Mouse (Mus musculus) limb, embryonic 14.5 days (tissue): ENCODE measurements around the gene Zfp383. TPM values are rescaled to one million over a fixed set of nuclear protein-coding genes. Genes with fewer than 3 reads are reported as not detected.

Source experiments
- ATAC-seq: fragments of 200-750 bp; cut with Nextera tagmentation; 2 replicates; pipeline ENCODE4 v1.8.0; 2017; ENCODE audit warnings: low read depth, moderate number of reproducible peaks, moderate TSS enrichment; ENCODE audit not compliant: low FRiP score
- DNase-seq: peaks from one replicate; pipeline ENCODE4 v3.0.0-alpha.2; 2015; ENCODE audit warnings: low spot score
- H3K27ac ChIP-seq: fragments of 300-500 bp; sonication (generic); replicated peaks from 2 replicates; pipeline ENCODE4 v1.5.1; 2014; ENCODE audit warnings: low read depth, mild to moderate bottlenecking, low read length, moderate library complexity, mixed read lengths
- H3K27me3 ChIP-seq: fragments of 300-500 bp; sonication (generic); 2 replicates; pipeline ENCODE4 v1.6.1; 2014; ENCODE audit warnings: low read length, mixed read lengths; ENCODE audit not compliant: control insufficient read depth, insufficient read depth
- H3K36me3 ChIP-seq: fragments of 300-500 bp; sonication (generic); 2 replicates; pipeline ENCODE4 v1.6.1; 2014; ENCODE audit warnings: mild to moderate bottlenecking, low read length, moderate library complexity, mixed read lengths; ENCODE audit not compliant: control insufficient read depth, insufficient read depth
- H3K4me1 ChIP-seq: fragments of 300-500 bp; sonication (generic); 2 replicates; pipeline ENCODE4 v1.6.1; 2014; ENCODE audit warnings: antibody characterized with exemption, low read length, mixed read lengths; ENCODE audit not compliant: control insufficient read depth, insufficient read depth
- H3K4me2 ChIP-seq: fragments of 300-500 bp; sonication (generic); replicated peaks from 2 replicates; pipeline ENCODE4 v1.6.1; 2014; ENCODE audit warnings: low read depth, mild to moderate bottlenecking, low read length, moderate library complexity; ENCODE audit not compliant: severe bottlenecking
- H3K4me3 ChIP-seq: fragments of 300-500 bp; sonication (generic); replicated peaks from 2 replicates; pipeline ENCODE4 v1.5.1; 2014; ENCODE audit warnings: low read length
- H3K9ac ChIP-seq: fragments of 300-500 bp; sonication (generic); 2 replicates; pipeline ENCODE4 v1.6.1; 2014; ENCODE audit warnings: mild to moderate bottlenecking, low read depth, low read length, moderate library complexity; ENCODE audit not compliant: severe bottlenecking
- H3K9me3 ChIP-seq: fragments of 300-500 bp; sonication (generic); 2 replicates; pipeline ENCODE4 v1.6.1; 2016; ENCODE audit warnings: low read length; ENCODE audit not compliant: control insufficient read depth
- POLR2A ChIP-seq: fragments of 200-500 bp; IDR thresholded peaks from 2 replicates; pipeline ENCODE4 v1.8.0; 2012; ENCODE audit warnings: inconsistent platforms, mild to moderate bottlenecking, moderate library complexity, borderline replicate concordance; ENCODE audit not compliant: insufficient read depth, insufficient read length; ENCODE audit errors: extremely low read depth
- WGBS: fragments of 180-500 bp; shearing (Covaris S2); extraction: QIAGEN DNeasy Blood & Tissue Kit; methylation state at CpG from one replicate; pipeline ENCODE4 v1.1.7; 2014; 5-methylcytosine and 5-hydroxymethylcytosine counted together
- polyA plus RNA-seq, 2 experiments: library from polyadenylated mRNA; depleted of rRNA in 1 of 2; stranded (reverse) in 1 of 2; unstranded in 1 of 2; fragments of >200 nt; fragmentation: Nextera tagmentation in 1 of 2; extraction: Ambion mirVana in 1 of 2; gene quantifications; 2 replicates each; pipeline versions ENCODE4 v1.2.1 to v1.2.3; 2012 to 2014

Gene Zfp383
- polyA plus RNA-seq, 2 experiments: 9.5 to 13.9 TPM

DNA sequence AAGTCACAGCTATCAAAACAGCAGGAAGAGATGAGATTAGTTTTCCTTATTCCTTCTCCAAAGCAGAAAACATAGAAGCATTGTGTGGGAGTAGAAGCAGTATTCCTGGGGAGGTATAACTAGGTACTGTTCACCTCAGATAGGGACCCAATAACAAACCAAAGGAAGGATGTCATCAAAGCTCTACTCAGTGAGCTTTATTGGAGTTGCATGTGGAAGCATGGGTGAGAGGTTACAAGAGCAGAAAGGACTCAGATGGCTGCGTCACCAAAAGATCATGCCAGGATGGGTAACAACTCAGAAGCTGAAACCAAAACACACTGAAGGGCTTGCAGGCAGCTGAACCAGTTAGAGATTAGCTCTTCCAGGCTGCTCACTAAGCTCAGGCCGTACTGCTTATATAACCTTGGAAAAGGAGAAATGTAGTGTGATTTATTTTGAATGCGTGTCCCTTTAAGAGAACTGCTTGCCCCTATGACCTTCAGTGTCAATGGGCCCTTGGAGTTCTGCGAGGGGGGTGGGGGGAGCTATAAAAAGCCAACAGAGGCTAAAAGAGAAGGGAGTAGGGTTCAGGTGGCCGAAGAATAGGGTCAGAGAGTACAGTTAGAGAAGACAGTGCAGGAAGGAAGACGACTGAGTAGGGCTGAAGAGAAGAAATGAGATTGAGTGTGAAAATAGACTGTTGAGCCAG, 9.5 kb downstream of the Zfp383 start:
- H3K27me3 ChIP-seq: no peaks in the 10 kb centered on the region
- no peaks in the 10 kb centered on the region for H3K9me3 ChIP-seq
- H3K4me2 ChIP-seq: no peak overlapping the region
- no peak overlapping the region for H3K4me3 ChIP-seq
- DNase-seq: no peak
- 51% methylated on average over 6 of the region's 6 CpGs for WGBS
- no peaks in the 10 kb centered on the region for H3K4me1 ChIP-seq
- TF ChIP-seq POLR2A: no peak
- H3K36me3 ChIP-seq: peaks cover 37% of the 10 kb centered on the region
- no peak overlapping the region for H3K27ac ChIP-seq
- ATAC-seq: peak; percentile 34; the same call in 1 of the 2 replicates
- H3K9ac ChIP-seq: no peak overlapping the region

DNA sequence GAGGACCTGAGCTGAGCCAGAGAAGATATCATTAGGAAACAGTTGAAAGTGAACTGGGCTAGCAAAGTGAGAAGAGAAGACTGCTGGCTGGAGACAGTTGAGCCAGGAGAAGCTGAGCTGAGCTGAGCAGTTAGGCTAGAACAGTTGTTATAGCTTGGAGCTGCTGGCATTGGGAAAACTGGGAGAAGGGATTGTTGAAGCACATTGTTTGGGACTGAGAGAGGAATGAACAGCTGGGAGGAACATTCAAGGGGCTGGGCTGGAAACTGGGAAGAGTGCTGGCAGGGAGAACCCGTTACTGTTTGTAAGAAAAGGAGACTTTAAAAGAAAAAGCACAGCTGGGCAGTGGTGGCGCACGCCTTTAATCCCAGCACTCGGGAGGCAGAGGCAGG, 10.0 kb downstream of the Zfp383 start:
- H3K4me3 ChIP-seq: no peak overlapping the region
- no peaks in the 10 kb centered on the region for H3K9me3 ChIP-seq
- 80% methylated on average over 4 of the region's 4 CpGs for WGBS
- H3K4me2 ChIP-seq: no peak overlapping the region
- DNase-seq (no peak), ATAC-seq (peak; percentile 9; the same call in 1 of the 2 replicates)
- TF ChIP-seq POLR2A: no peak
- peaks cover 33% of the 10 kb centered on the region for H3K36me3 ChIP-seq
- H3K9ac ChIP-seq: no peak overlapping the region
- no peaks in the 10 kb centered on the region for H3K27me3 ChIP-seq
- no peaks in the 10 kb centered on the region for H3K4me1 ChIP-seq
- no peak overlapping the region for H3K27ac ChIP-seq

DNA sequence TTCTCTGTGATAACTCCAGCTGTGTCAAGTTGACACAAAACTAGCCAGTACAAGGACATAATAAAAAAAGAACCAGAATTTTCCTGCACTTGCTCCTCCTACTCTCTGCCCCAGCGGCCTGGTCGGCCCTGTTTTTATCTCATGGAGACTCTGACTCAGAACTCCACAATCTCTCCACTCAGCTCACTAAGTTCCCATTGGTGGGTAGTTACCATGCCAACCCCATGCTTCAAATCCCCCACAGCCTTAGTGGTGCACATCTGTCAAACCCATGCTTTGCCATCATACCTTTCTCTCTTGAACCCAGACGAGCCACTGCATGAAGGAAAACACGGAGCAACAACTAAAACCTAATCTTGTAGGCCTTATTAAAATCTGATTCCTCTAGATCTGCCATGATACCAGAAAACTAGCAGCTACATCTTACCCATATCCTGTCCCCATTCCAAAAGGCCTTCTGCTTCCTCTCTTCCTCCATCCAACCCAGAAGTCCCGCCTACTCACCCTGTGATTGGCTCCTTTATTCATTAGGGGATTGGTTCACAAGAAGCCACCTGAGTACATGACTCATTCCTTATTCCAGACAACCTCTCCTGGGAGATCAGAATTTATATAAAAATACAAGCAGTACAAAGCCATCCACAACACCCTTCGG, 13.5 kb downstream of the Zfp383 start:
- H3K4me1 ChIP-seq: no peaks in the 10 kb centered on the region
- H3K4me2 ChIP-seq: no peak overlapping the region
- TF ChIP-seq POLR2A: no peak
- no peak overlapping the region for H3K4me3 ChIP-seq
- H3K9ac ChIP-seq: no peak overlapping the region
- ATAC-seq: no peak
- H3K9me3 ChIP-seq: no peaks in the 10 kb centered on the region
- 83% methylated on average over 6 of the region's 6 CpGs for WGBS
- H3K27ac ChIP-seq: no peak overlapping the region
- peaks cover 3% of the 10 kb centered on the region; the same call in 1 of the 2 replicates for H3K36me3 ChIP-seq
- DNase-seq: no peak
- H3K27me3 ChIP-seq: no peaks in the 10 kb centered on the region

- WGBS: 51% methylated on average over 2 of the region's 2 CpGs
- Histone ChIP-seq H3K36me3 (no peaks in the 10 kb centered on the region), H3K9me3 (no peaks in the 10 kb centered on the region), H3K27ac (no peak overlapping the region), H3K4me2 (no peak overlapping the region), H3K9ac (no peak overlapping the region), H3K4me1 (no peaks in the 10 kb centered on the region), H3K4me3 (no peak overlapping the region), H3K27me3 (no peaks in the 10 kb centered on the region)
- TF ChIP-seq POLR2A: no peak
- no peak for ATAC-seq
- no peak for DNase-seq
Observed at GRCm38 (mm10) chr7:29922780-29923179, 14.8 kb downstream of the Zfp383 start.

- Histone ChIP-seq H3K27ac (no peak overlapping the region), H3K4me2 (no peak overlapping the region), H3K36me3 (peaks cover 67% of the 10 kb centered on the region), H3K9me3 (no peaks in the 10 kb centered on the region), H3K4me1 (no peaks in the 10 kb centered on the region), H3K4me3 (no peak overlapping the region), H3K9ac (no peak overlapping the region), H3K27me3 (no peaks in the 10 kb centered on the region)
- DNase-seq (no peak), ATAC-seq (no peak)
- TF ChIP-seq POLR2A: no peak
- WGBS: 82% methylated on average over 6 of the region's 6 CpGs
Observed at GRCm38 (mm10) chr7:29938856-29939255, 30.8 kb downstream of the Zfp383 start.
